Mouse (Mus musculus) heart, adult 2 months (tissue): ENCODE data around the gene Gpnmb.

Experiments
- EP300 ChIP-seq: fragments of 200-500 bp; IDR thresholded peaks from 2 replicates; pipeline ENCODE4 v1.6.1; 2011; ENCODE audit warnings: low read depth, low read length, control low read depth; ENCODE audit not compliant: insufficient read depth
- POLR2A ChIP-seq: fragments of 200-500 bp; IDR thresholded peaks from 2 replicates; pipeline ENCODE4 v1.6.1; 2011; ENCODE audit warnings: mild to moderate bottlenecking, low read depth, low read length, control low read depth; ENCODE audit not compliant: insufficient read depth

GRCm38 (mm10) chr6:49019341-49019740, 17.0 kb upstream of the Gpnmb start:
- no peak for TF ChIP-seq POLR2A
- TF ChIP-seq EP300: no peak
